Comparison of ENCODE assay signal across 12 mouse cellular contexts in genomic region chr5:100632540-100633129, GRCm38 (mm10). TPM values are rescaled to one million over a fixed set of nuclear protein-coding genes. Genes with fewer than 3 reads are reported as not detected.
DNase-seq lines count a peak whose midpoint lies in the region; ATAC-seq lines count a peak whose summit lies in the region.
"Had no signal": no experiment of that assay in that cellular context is flagged by ENCODE, and none has a peak within 500 bp of the region (broad histone marks: within the 10 kb centered on the region; RNA-seq: fewer than 3 reads in every experiment).

No protein-coding gene starts in this region.

- H3K4me3 ChIP-seq in kidney, embryonic 14.5 days (ENCODE audit: low read length): no peak overlapping the region
- H3K4me3 ChIP-seq in stomach, embryonic 15.5 days (replicated peaks): no peak overlapping the region
- H3K4me3 ChIP-seq: lung, embryonic 15.5 days had no signal

- no peaks in the 10 kb centered on the region for H3K4me1 ChIP-seq in kidney, embryonic 14.5 days (ENCODE audit: control insufficient read depth, insufficient read depth, low read length)
- peaks cover 6% of the 10 kb centered on the region; the same call in 1 of the 2 replicates for H3K4me1 ChIP-seq in stomach, embryonic 15.5 days
- H3K4me1 ChIP-seq: lung, embryonic 15.5 days had no signal

- DNase-seq in adrenal gland, adult 8-10 months: peak; percentile 22
- no peak for DNase-seq in adrenal gland, postnatal 4 days (ENCODE audit: low spot score in 2 of 2)
- DNase-seq in ovary, adult 18-20 months (ENCODE audit: low spot score): peak; percentile 12
- DNase-seq in ovary, postnatal 10 days (ENCODE audit: low spot score): no peak
- no peak for DNase-seq in embryo, embryonic 11 days
- DNase-seq in spleen, postnatal 14 days (ENCODE audit: low spot score in 2 of 2): no peak
- DNase-seq: cerebellum, postnatal 25 days; thymus, postnatal 4 days had no signal

- ATAC-seq in kidney, embryonic 14.5 days (ENCODE audit: low FRiP score, low TSS enrichment): peak; percentile 55; the same call in 1 of the 2 replicates
- ATAC-seq in stomach, embryonic 15.5 days (ENCODE audit: insufficient read depth, low FRiP score, low read depth): peak; percentile 65
- ATAC-seq: activated CD4-positive, CD25-positive, alpha-beta regulatory T cell, adult 4 months had no signal

- no peak overlapping the region for H3K27ac ChIP-seq in kidney, embryonic 14.5 days (ENCODE audit: low read depth, low read length)
- no peak overlapping the region for H3K27ac ChIP-seq in stomach, embryonic 15.5 days
- H3K27ac ChIP-seq: lung, embryonic 15.5 days had no signal

- H3K4me2 ChIP-seq in kidney, embryonic 14.5 days (replicated peaks; ENCODE audit: low read depth, low read length): no peak overlapping the region
- H3K4me2 ChIP-seq in stomach, embryonic 15.5 days: no peak overlapping the region
- H3K4me2 ChIP-seq: lung, embryonic 15.5 days had no signal

- H3K36me3 ChIP-seq in kidney, embryonic 14.5 days (ENCODE audit: control insufficient read depth, insufficient read depth, low read length): no peaks in the 10 kb centered on the region
- H3K36me3 ChIP-seq in stomach, embryonic 15.5 days: no peaks in the 10 kb centered on the region
- H3K36me3 ChIP-seq: lung, embryonic 15.5 days had no signal

- no peaks in the 10 kb centered on the region for H3K9me3 ChIP-seq in kidney, embryonic 14.5 days (ENCODE audit: control insufficient read depth, low read length)
- H3K9me3 ChIP-seq in stomach, embryonic 15.5 days: no peaks in the 10 kb centered on the region
- H3K9me3 ChIP-seq: lung, embryonic 15.5 days had no signal

- no peaks in the 10 kb centered on the region for H3K27me3 ChIP-seq in kidney, embryonic 14.5 days (ENCODE audit: control insufficient read depth, insufficient read depth, low read length)
- H3K27me3 ChIP-seq in stomach, embryonic 15.5 days (replicated peaks): no peaks in the 10 kb centered on the region
- H3K27me3 ChIP-seq: lung, embryonic 15.5 days had no signal

- 79% methylated on average over 8 of the region's 8 CpGs for WGBS in kidney, embryonic 14.5 days
- 75% methylated on average over 8 of the region's 8 CpGs for WGBS in stomach, embryonic 15.5 days

- H3K9ac ChIP-seq in kidney, embryonic 14.5 days (ENCODE audit: low read depth, low read length): no peak overlapping the region
- no peak overlapping the region for H3K9ac ChIP-seq in stomach, embryonic 15.5 days
- H3K9ac ChIP-seq: lung, embryonic 15.5 days had no signal

RNA-seq across cellular contexts. Expression of gene Coq2, which starts 42.3 kb away (rescaled TPM):
- total RNA-seq in adrenal gland, adult 8-10 months (2022): 10 to 100 TPM; 71.6 to 81.1 (median 77.9) TPM
- total RNA-seq in adrenal gland, postnatal 4 days (2021): 10 to 100 TPM; 56.4 to 57.1 TPM
- polyA plus RNA-seq in kidney, embryonic 14.5 days (2014; fragmentation: Nextera tagmentation; extraction: Ambion mirVana): 62.0 and 76.4 TPM in 2 replicates
- 63.3 and 66.4 TPM in 2 replicates for polyA plus RNA-seq in stomach, embryonic 15.5 days (2015; fragmentation: Nextera tagmentation; extraction: Ambion mirVana)

Comparison
In these comparisons a context has a peak if more than half of its experiments do, and no peak if none do; other contexts are left out.
1. DNase-seq: peak in adrenal gland, adult 8-10 months (single experiment) and ovary, adult 18-20 months (single experiment); none in adrenal gland, postnatal 4 days (0 of 2), ovary, postnatal 10 days (single experiment), embryo, embryonic 11 days (single experiment) and spleen, postnatal 14 days (0 of 2).